Mouse (Mus musculus) telencephalon, adult 2 months (tissue): Measurements from ENCODE around the gene Car9.

Experiments used
- DNase-seq: peaks from one replicate; pipeline ENCODE4 v3.0.0-alpha.2; 2011; ENCODE audit warnings: low read depth, low spot score

The Car9 gene

DNA sequence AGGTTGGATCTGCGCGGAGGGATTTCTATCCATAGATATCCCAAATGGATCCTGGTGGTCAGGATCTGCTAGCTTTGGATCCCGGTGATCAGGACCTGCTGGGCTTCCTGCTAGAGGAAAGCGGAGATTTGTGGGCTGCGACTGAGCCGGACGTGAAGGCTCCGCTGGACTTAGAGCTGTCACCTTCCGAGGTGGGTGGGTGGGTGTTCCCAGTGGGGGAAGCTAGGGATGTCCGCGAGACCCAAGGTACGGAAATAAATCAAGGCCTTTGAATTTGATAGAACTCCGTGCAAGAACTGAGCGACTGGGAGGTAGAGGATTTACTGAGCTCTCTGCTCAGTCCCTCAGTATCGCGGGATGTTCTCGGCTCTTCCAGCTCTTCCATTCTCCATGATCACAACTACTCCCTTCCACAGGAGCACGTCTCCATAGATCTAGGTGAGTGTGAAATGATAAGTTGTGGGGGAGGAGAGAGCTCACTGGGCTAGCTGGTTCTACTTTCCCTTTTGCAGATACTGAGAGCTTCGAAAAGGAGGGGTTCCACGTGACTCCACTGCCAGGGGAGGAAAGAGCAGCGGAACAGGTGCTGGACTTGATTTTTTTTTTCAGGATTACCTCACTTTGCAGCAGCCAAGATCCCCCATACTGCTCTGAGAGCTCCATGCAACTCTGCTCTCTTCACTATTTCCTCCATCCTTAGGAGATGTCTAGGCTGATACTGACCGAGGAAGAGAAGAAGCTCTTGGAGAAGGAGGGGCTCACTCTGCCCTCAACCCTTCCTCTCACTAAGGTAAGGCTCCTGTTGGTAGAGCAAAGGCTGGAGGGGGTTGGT, 56.2 kb downstream of the Car9 start:
- no peak for DNase-seq
